Mouse (Mus musculus) midbrain, postnatal 0 days (tissue): ENCODE data around the gene Tbc1d1. TPM values are rescaled to one million over a fixed set of nuclear protein-coding genes. Genes with fewer than 3 reads are reported as not detected.

Source experiments
- ATAC-seq: fragments of 200-750 bp; cut with Nextera tagmentation; 2 replicates; pipeline ENCODE4 v1.8.0; 2017; ENCODE audit warnings: moderate number of reproducible peaks, mild to moderate bottlenecking, moderate TSS enrichment, moderate library complexity; ENCODE audit not compliant: low FRiP score
- DNase-seq: peaks from one replicate; pipeline ENCODE4 v3.0.0-alpha.2; 2015; ENCODE audit warnings: low spot score
- H3K27ac ChIP-seq: fragments of 300-500 bp; sonication (generic); 2 replicates; pipeline ENCODE4 v1.5.1; 2014; ENCODE audit warnings: low read depth, mild to moderate bottlenecking, low read length, mixed read lengths
- H3K27me3 ChIP-seq: fragments of 300-500 bp; sonication (generic); 2 replicates; pipeline ENCODE4 v1.6.1; 2014; ENCODE audit warnings: low read length, control low read depth, mixed read lengths; ENCODE audit not compliant: insufficient read depth
- H3K36me3 ChIP-seq: fragments of 300-500 bp; sonication (generic); 2 replicates; pipeline ENCODE4 v1.6.1; 2014; ENCODE audit warnings: low read length, control low read depth, mixed read lengths; ENCODE audit not compliant: insufficient read depth
- H3K4me1 ChIP-seq: fragments of 300-500 bp; sonication (generic); 2 replicates; pipeline ENCODE4 v1.6.1; 2014; ENCODE audit warnings: mild to moderate bottlenecking, control low read depth, antibody characterized with exemption, low read length, mixed read lengths; ENCODE audit not compliant: insufficient read depth
- H3K4me2 ChIP-seq: fragments of 300-500 bp; sonication (generic); 2 replicates; pipeline ENCODE4 v1.6.1; 2014; ENCODE audit warnings: low read depth, mild to moderate bottlenecking, low read length, mixed read lengths; ENCODE audit not compliant: poor library complexity, severe bottlenecking
- H3K4me3 ChIP-seq: fragments of 300-500 bp; sonication (generic); 2 replicates; pipeline ENCODE4 v1.5.1; 2014; ENCODE audit warnings: low read depth, mild to moderate bottlenecking, low read length, moderate library complexity
- H3K9ac ChIP-seq: fragments of 300-500 bp; sonication (generic); replicated peaks from 2 replicates; pipeline ENCODE4 v1.6.1; 2014; ENCODE audit warnings: mild to moderate bottlenecking, low read length, moderate library complexity, mixed read lengths; ENCODE audit not compliant: poor library complexity, severe bottlenecking
- H3K9me3 ChIP-seq: fragments of 300-500 bp; sonication (generic); 2 replicates; pipeline ENCODE4 v1.6.1; 2016; ENCODE audit warnings: low read length, control low read depth
- CTCF ChIP-seq: IDR thresholded peaks from 2 replicates; pipeline ENCODE4 v1.5.1; 2016; ENCODE audit warnings: antibody characterized with exemption, mild to moderate bottlenecking
- WGBS: fragments of 180-500 bp; shearing (Covaris S2); extraction: QIAGEN DNeasy Blood & Tissue Kit; methylation state at CpG from one replicate; pipeline ENCODE4 v1.1.7; 2014; 5-methylcytosine and 5-hydroxymethylcytosine counted together
- polyA plus RNA-seq: library from polyadenylated mRNA; unstranded; fragments of >200 nt; fragmentation: Nextera tagmentation; extraction: Ambion mirVana; gene quantifications from 2 replicates; pipeline ENCODE4 v1.2.1, GENCODE M21; 2015
- total RNA-seq: library from RNA; depleted of rRNA; stranded (reverse); fragments of >200 nt; gene quantifications from 2 replicates; pipeline ENCODE4 v1.2.3, GENCODE M21; 2014

The Tbc1d1 gene
- total and polyA plus RNA-seq, 2 experiments from 2014 or later = 5.6 to 11.3 TPM

GRCm38 (mm10) chr5:64263898-64264478, 107.9 kb downstream of the Tbc1d1 start:
- WGBS = 81% methylated on average over 13 of the region's 13 CpGs
- H3K4me1 ChIP-seq = no peaks in the 10 kb centered on the region
- H3K36me3 ChIP-seq = no peaks in the 10 kb centered on the region
- H3K4me2 ChIP-seq = no peak overlapping the region
- H3K27me3 ChIP-seq = no peaks in the 10 kb centered on the region
- ATAC-seq (no peak), DNase-seq (no peak)
- H3K27ac ChIP-seq = no peak overlapping the region
- no peak overlapping the region for H3K9ac ChIP-seq
- H3K4me3 ChIP-seq = no peak overlapping the region
- no peaks in the 10 kb centered on the region for H3K9me3 ChIP-seq
- no peak for TF ChIP-seq CTCF

GRCm38 (mm10) chr5:64265145-64265544, 109.0 kb downstream of the Tbc1d1 start:
- no peaks in the 10 kb centered on the region for H3K27me3 ChIP-seq
- no peak overlapping the region for H3K9ac ChIP-seq
- no peak overlapping the region for H3K4me2 ChIP-seq
- H3K4me1 ChIP-seq = no peaks in the 10 kb centered on the region; the same call in 1 of the 2 replicates
- peak; percentile 65 for TF ChIP-seq CTCF
- WGBS = 30% methylated on average over 3 of the region's 3 CpGs
- no peak overlapping the region for H3K4me3 ChIP-seq
- H3K27ac ChIP-seq = no peak overlapping the region
- no peak for ATAC-seq
- H3K36me3 ChIP-seq = no peaks in the 10 kb centered on the region
- H3K9me3 ChIP-seq = no peaks in the 10 kb centered on the region
- peak; percentile 38 for DNase-seq

- H3K36me3 ChIP-seq = no peaks in the 10 kb centered on the region
- H3K27ac ChIP-seq = no peak overlapping the region
- H3K9me3 ChIP-seq = no peaks in the 10 kb centered on the region
- WGBS = 89% methylated on average over 3 of the region's 3 CpGs
- no peak for TF ChIP-seq CTCF
- no peak for ATAC-seq
- DNase-seq = no peak
- no peak overlapping the region for H3K9ac ChIP-seq
- no peak overlapping the region for H3K4me2 ChIP-seq
- H3K4me1 ChIP-seq = no peaks in the 10 kb centered on the region; the same call in 1 of the 2 replicates
- H3K4me3 ChIP-seq = no peak overlapping the region
- H3K27me3 ChIP-seq = no peaks in the 10 kb centered on the region
Measured at GRCm38 (mm10) chr5:64265906-64266305, 109.8 kb downstream of the Tbc1d1 start.

- Histone ChIP-seq H3K9me3 (no peaks in the 10 kb centered on the region), H3K36me3 (no peaks in the 10 kb centered on the region), H3K4me2 (no peak overlapping the region), H3K4me3 (no peak overlapping the region), H3K27ac (no peak overlapping the region), H3K4me1 (no peaks in the 10 kb centered on the region; the same call in 1 of the 2 replicates), H3K27me3 (no peaks in the 10 kb centered on the region), H3K9ac (no peak overlapping the region)
- ATAC-seq (no peak), DNase-seq (no peak)
- TF ChIP-seq CTCF = no peak
- WGBS = 92% methylated on average over 2 of the region's 2 CpGs
Measured at GRCm38 (mm10) chr5:64266534-64266933, 110.4 kb downstream of the Tbc1d1 start.

GRCm38 (mm10) chr5:64267279-64267678, 111.2 kb downstream of the Tbc1d1 start:
- TF ChIP-seq CTCF = no peak
- H3K27ac ChIP-seq = no peak overlapping the region
- H3K4me3 ChIP-seq = no peak overlapping the region
- H3K9me3 ChIP-seq = no peaks in the 10 kb centered on the region
- no peak for ATAC-seq
- 84% methylated on average over 9 of the region's 9 CpGs for WGBS
- no peaks in the 10 kb centered on the region for H3K36me3 ChIP-seq
- H3K4me2 ChIP-seq = no peak overlapping the region
- no peaks in the 10 kb centered on the region for H3K27me3 ChIP-seq
- no peak overlapping the region for H3K9ac ChIP-seq
- DNase-seq = no peak
- H3K4me1 ChIP-seq = no peaks in the 10 kb centered on the region; the same call in 1 of the 2 replicates

GRCm38 (mm10) chr5:64269669-64270068, 113.6 kb downstream of the Tbc1d1 start:
- ATAC-seq (no peak), DNase-seq (no peak)
- Histone ChIP-seq H3K9ac (no peak overlapping the region), H3K4me2 (no peak overlapping the region), H3K27me3 (no peaks in the 10 kb centered on the region), H3K27ac (no peak overlapping the region), H3K4me3 (no peak overlapping the region), H3K36me3 (no peaks in the 10 kb centered on the region), H3K4me1 (no peaks in the 10 kb centered on the region; the same call in 1 of the 2 replicates), H3K9me3 (no peaks in the 10 kb centered on the region)
- WGBS = 30% methylated on average over 7 of the region's 7 CpGs
- no peak for TF ChIP-seq CTCF
